Mouse (Mus musculus): ENCODE data around the gene Hoxa11.

DNA sequence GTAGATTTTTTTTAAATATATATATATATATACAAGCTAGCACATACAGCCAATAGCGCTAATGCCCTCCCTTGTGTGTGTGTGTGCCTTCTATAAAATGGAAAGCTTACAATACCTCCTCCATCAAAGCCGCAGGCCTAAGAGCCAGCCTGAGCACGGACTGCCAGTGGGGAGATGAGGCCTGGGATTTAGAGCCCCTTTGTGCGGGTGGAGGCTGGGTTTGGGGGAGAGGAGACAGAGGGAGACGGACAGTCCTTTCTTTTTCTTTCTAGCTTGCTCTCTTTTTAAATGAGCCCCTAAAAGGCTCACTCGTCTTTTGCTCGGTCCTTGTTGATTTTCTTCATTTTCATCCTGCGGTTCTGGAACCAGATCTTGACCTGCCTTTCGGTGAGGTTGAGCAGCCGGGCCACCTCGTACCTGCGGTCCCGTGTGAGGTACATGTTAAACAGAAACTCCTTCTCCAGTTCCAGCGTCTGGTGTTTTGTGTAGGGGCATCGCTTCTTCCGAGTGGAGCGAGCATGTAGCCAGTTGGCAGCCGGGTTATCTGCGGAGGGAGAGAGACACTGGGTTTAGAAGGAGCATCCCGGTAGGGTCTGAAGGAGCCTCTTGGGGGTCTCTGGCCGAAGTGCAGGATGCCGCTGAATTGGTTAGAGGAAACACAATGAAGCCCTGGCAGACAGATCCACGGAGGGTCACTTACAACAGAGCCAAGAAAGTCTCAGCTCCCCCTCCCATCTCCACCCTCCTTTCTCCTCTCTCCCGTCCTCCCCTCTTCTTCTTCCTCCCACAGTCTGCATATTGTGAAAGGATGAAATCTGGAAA lies 21.5 kb downstream of the Hoxa11 start:
- no peak for TF ChIP-seq POLR2A (IDR thresholded peaks at IDR 0.05; ENCODE audit: control insufficient read depth, extremely low read depth, insufficient read depth, low read length, poor library complexity)
- no peak for TF ChIP-seq CTCF (IDR thresholded peaks at IDR 0.05; ENCODE audit: borderline replicate concordance, control insufficient read depth, extremely low read depth, insufficient read depth, low read length, poor library complexity)

Measured in thymus, adult 2 months (tissue).